Mouse (Mus musculus) kidney, postnatal 0 days (tissue): ENCODE data around the gene Plekhh3. TPM values are rescaled to one million over a fixed set of nuclear protein-coding genes. Genes with fewer than 3 reads are reported as not detected.
A peak's percentile ranks its signal among the peaks of the same experiment; 100 is the strongest.

Source experiments
- ATAC-seq: fragments of 200-750 bp; cut with Nextera tagmentation; replicated peaks from 2 replicates; pipeline ENCODE4 v1.8.0; 2017; ENCODE audit warnings: low read depth, moderate number of reproducible peaks, moderate TSS enrichment, moderate library complexity; ENCODE audit not compliant: low FRiP score
- DNase-seq: peaks from one replicate; pipeline ENCODE4 v3.0.0-alpha.2; 2016; ENCODE audit warnings: low spot score
- H3K27ac ChIP-seq: fragments of 300-500 bp; sonication (generic); 2 replicates; pipeline ENCODE4 v1.5.1; 2014; ENCODE audit warnings: mild to moderate bottlenecking
- H3K27me3 ChIP-seq: fragments of 300-500 bp; sonication (generic); 2 replicates; pipeline ENCODE4 v1.6.1; 2014; ENCODE audit warnings: low read length, mixed read lengths; ENCODE audit not compliant: insufficient read depth
- H3K36me3 ChIP-seq: fragments of 300-500 bp; sonication (generic); 2 replicates; pipeline ENCODE4 v1.6.1; 2014; ENCODE audit warnings: low read length, mixed read lengths; ENCODE audit not compliant: insufficient read depth
- H3K4me1 ChIP-seq: fragments of 300-500 bp; sonication (generic); replicated peaks from 2 replicates; pipeline ENCODE4 v1.6.1; 2014; ENCODE audit warnings: antibody characterized with exemption, low read length, mixed read lengths; ENCODE audit not compliant: insufficient read depth
- H3K4me2 ChIP-seq: fragments of 300-500 bp; sonication (generic); 2 replicates; pipeline ENCODE4 v1.6.1; 2014; ENCODE audit warnings: mild to moderate bottlenecking, low read length, moderate library complexity, mixed read lengths
- H3K4me3 ChIP-seq: fragments of 300-500 bp; sonication (generic); replicated peaks from 2 replicates; pipeline ENCODE4 v1.5.1; 2014; ENCODE audit warnings: low read depth, low read length
- H3K9ac ChIP-seq: fragments of 300-500 bp; sonication (generic); 2 replicates; pipeline ENCODE4 v1.6.1; 2014; ENCODE audit warnings: low read depth, low read length
- H3K9me3 ChIP-seq: fragments of 300-500 bp; sonication (generic); replicated peaks from 2 replicates; pipeline ENCODE4 v1.6.1; 2016; ENCODE audit warnings: low read length, inconsistent platforms, mixed read lengths
- CTCF ChIP-seq: IDR thresholded peaks from 2 replicates; pipeline ENCODE4 v1.5.1; 2016; ENCODE audit warnings: antibody characterized with exemption, low read depth, mild to moderate bottlenecking, moderate library complexity
- WGBS: fragments of 180-500 bp; shearing (Covaris S2); extraction: QIAGEN DNeasy Blood & Tissue Kit; methylation state at CpG from one replicate; pipeline ENCODE4 v1.1.7; 2014; 5-methylcytosine and 5-hydroxymethylcytosine counted together
- polyA plus RNA-seq: library from polyadenylated mRNA; unstranded; fragments of >200 nt; fragmentation: Nextera tagmentation; extraction: Ambion mirVana; gene quantifications from 2 replicates; pipeline ENCODE4 v1.2.1, GENCODE M21; 2015

Gene Plekhh3
- polyA plus RNA-seq, 1 experiment from 2014 or later, result 16.6 TPM

DNA sequence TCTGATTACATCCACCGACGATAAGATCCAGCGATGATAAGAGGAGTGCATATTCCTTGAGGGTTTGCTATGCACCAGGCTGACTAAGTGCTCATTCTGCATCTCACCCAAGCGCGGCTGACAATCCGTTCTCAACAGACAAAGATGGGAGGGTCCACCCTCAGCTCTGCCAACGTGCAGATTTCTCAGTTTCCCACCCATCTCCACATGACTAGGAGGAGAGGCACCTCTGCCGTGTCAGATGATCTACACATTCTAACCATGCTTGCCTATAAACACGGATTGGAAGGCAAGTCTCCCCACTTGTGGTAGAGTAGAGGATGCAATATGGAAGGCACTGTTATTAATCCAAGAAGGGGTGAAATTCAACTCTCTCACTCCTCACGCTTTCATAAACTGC is 22.4 kb downstream of the Plekhh3 start:
- no peaks in the 10 kb centered on the region for H3K9me3 ChIP-seq
- no peak overlapping the region for H3K9ac ChIP-seq
- DNase-seq, result no peak
- WGBS, result 45% methylated on average over 10 of the region's 10 CpGs
- H3K36me3 ChIP-seq, result no peaks in the 10 kb centered on the region
- no peak overlapping the region for H3K4me3 ChIP-seq
- H3K4me1 ChIP-seq, result peaks cover 7% of the 10 kb centered on the region; the same call in 1 of the 2 replicates
- no peaks in the 10 kb centered on the region for H3K27me3 ChIP-seq
- peak overlapping the region; percentile 65 for H3K27ac ChIP-seq
- H3K4me2 ChIP-seq, result no peak overlapping the region
- TF ChIP-seq CTCF, result no peak
- ATAC-seq, result no peak

DNA sequence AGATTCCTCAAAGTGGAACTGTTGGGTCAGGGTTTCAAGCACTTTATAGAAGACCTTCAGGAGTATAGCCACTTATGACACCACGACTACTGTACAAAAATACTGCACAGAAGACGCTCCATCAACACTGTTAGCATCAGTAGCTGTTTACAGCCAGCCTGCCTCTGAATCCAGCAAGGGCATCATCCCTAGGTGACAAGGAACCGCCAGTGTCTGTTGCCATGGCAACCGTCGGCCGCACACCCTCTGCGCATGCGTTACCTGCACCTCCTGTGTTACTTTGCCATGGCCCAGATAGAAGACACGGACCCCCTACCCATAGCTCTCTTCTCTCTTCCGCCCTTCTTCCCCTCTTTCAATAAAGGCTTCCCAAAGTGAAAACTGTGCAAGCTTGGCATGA is 24.8 kb downstream of the Plekhh3 start:
- TF ChIP-seq CTCF, result no peak
- Histone ChIP-seq H3K9ac (no peak overlapping the region), H3K27ac (no peak overlapping the region), H3K4me3 (no peak overlapping the region), H3K9me3 (no peaks in the 10 kb centered on the region), H3K27me3 (no peaks in the 10 kb centered on the region), H3K36me3 (no peaks in the 10 kb centered on the region), H3K4me1 (peaks cover 7% of the 10 kb centered on the region; the same call in 1 of the 2 replicates), H3K4me2 (no peak overlapping the region)
- ATAC-seq (no peak), DNase-seq (no peak)
- WGBS, result 35% methylated on average over 10 of the region's 10 CpGs

DNA sequence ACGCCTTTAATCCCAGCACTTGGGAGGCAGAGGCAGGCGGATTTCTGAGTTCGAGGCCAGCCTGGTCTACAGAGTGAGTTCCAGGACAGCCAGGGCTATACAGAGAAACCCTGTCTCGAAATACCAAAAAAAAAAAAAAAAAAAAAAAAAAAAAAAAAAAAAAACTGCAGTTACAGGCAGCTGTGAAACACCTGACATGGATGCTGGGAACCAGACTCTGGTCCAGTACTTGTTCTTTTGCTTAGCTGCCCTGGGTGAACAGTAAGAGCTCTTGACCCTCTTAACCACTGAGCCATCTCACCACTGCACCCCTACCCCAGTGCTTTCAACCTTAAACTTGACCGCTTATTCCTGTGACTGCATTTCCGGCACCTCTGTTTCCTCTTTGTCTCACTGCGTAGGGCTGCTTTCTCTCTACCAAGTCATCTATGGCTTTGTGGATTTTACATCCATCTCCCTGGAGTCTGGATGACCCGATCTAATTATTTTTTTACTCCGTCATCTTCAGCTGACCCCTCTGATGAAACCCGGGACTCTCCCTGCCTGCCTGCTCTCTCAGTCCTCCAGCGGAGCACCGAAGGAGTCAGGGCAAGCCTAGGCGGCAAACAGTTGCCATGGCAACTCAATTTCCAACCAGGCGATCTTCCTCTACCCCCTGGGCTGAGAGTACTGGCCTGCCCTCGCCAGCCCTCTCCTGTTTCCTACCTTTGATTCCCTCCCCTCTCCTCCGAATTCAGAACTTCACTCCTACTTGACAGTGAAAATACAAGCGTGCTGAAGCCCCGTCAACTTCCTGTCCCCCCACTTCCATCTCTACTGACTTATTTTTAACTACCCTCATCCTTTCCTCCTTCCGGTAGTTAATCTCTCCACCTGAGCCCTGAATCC is 27.6 kb downstream of the Plekhh3 start:
- Histone ChIP-seq H3K9ac (0 out of 2 replicates have a peak overlapping the region, but pooled peaks have one; percentile 10), H3K36me3 (no peaks in the 10 kb centered on the region), H3K4me1 (peaks cover 11% of the 10 kb centered on the region; the same call in 1 of the 2 replicates), H3K27ac (no peak overlapping the region), H3K27me3 (no peaks in the 10 kb centered on the region), H3K4me3 (peak overlapping the region; percentile 18; the same call in 1 of the 2 replicates), H3K4me2 (peak overlapping the region; percentile 59), H3K9me3 (no peaks in the 10 kb centered on the region)
- 9% methylated on average over 16 of the region's 19 CpGs for WGBS
- peak; percentile 72 for DNase-seq
- peak; percentile 62; the same call in 1 of the 2 replicates for ATAC-seq
- TF ChIP-seq CTCF, result no peak

DNA sequence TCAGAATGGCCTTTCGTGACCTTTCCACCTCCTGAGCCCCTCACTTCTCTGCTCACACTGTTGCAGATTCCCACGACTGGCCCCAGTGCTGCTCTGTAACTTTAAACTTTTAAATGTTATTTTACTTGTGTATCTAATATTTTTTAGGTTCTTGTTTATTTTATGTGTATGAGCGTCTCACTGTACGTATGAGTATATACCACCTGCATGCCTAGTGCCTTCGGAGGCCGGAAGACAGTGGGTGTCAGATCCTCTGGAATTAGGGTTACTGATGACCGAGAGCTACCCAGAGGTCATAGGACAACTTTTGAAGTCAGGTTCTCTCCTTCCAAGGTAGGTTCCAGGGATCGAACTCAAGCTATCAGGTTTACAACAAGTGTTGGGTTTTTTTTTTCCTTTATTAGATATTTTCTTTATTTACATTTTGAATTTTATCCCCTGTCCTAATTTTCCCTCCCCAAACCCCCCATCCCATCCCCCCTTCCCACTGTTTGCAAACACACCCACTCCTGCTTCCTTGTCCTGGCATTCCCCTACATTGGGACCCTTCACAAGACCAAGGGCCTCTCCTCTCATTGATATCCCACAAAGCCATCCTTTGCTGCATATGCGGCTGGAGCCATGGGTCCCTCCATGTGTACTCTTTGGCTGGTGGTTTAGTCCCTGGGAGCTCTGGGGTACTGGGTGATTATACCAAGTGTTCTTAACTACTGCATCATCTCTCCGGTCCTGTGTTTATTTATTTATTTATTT is 28.8 kb downstream of the Plekhh3 start:
- Histone ChIP-seq H3K4me1 (0 out of 2 replicates have a peak, but pooled peaks cover 13% of the 10 kb centered on the region), H3K4me2 (no peak overlapping the region), H3K9ac (no peak overlapping the region), H3K36me3 (no peaks in the 10 kb centered on the region), H3K27me3 (no peaks in the 10 kb centered on the region), H3K9me3 (no peaks in the 10 kb centered on the region), H3K27ac (no peak overlapping the region), H3K4me3 (no peak overlapping the region)
- DNase-seq (no peak), ATAC-seq (no peak)
- TF ChIP-seq CTCF, result no peak
- WGBS, result 90% methylated on average over 10 of the region's 10 CpGs

DNA sequence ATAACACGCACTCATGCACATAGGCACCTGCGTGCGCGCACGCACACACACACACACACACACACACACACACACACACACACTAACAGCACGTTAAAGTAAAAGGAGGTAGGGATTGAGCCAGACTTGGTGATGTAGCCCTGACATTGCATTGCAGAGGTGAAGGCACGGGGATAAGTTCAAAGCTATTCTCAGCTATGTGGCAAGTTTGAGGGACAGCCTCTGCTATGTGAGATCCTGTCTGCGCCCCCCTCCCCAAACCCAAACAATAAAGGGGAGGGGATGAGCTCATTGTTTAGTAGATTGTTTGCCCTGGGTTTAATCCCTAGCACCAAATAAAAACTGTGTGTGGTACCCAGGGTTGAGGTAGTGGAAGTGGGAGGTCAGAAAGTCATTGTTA is 30.1 kb downstream of the Plekhh3 start:
- H3K4me3 ChIP-seq, result no peak overlapping the region
- ATAC-seq, result no peak
- 76% methylated on average over 8 of the region's 8 CpGs for WGBS

DNA sequence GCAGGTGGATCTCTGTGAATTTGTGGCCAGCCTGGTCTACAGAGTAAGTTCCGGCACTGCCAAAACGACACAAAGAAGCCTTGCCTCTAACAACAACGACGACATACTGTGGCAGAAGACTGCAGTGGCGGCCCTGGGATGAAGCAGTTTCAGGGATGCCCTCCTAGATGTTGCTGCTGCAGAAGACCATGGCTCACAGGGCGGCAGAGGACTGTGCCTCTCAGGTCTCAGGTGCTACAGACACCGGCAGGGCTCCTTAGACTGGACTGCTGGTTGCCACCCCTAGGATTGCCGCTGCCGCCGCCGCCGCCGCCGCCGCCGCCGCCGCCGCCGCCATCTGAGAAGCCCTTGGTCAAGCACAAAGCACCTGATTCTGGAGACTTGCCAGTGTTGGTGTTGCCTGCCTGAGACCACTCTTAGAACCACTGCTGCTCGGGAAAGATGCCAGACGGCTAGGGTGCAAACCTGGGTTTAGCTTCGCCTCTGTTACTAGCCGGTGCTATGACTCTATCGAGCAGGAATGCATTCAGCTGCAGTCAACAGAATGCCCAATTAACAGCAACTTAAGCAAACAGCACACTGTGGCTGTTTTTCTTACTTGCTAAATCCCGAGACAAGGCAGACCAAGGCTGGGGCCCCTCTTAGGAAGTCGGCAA is 30.9 kb downstream of the Plekhh3 start:
- peak overlapping the region; percentile 50 for H3K4me2 ChIP-seq
- 0 out of 2 replicates have a peak overlapping the region, but pooled peaks have one; percentile 8 for H3K27ac ChIP-seq
- H3K9me3 ChIP-seq, result no peaks in the 10 kb centered on the region
- ATAC-seq (no peak), DNase-seq (peak; percentile 42)
- 0 out of 2 replicates have a peak, but pooled peaks cover 13% of the 10 kb centered on the region for H3K4me1 ChIP-seq
- H3K4me3 ChIP-seq, result peak overlapping the region; percentile 23
- peak overlapping the region; percentile 37; the same call in 1 of the 2 replicates for H3K9ac ChIP-seq
- 47% methylated on average over 27 of the region's 27 CpGs for WGBS
- no peaks in the 10 kb centered on the region for H3K36me3 ChIP-seq
- no peak for TF ChIP-seq CTCF
- H3K27me3 ChIP-seq, result no peaks in the 10 kb centered on the region

More for the DNA sequence above, 30.1 kb downstream of the Plekhh3 start:
- Histone ChIP-seq H3K9ac (no peak overlapping the region), H3K27ac (no peak overlapping the region), H3K36me3 (no peaks in the 10 kb centered on the region), H3K9me3 (no peaks in the 10 kb centered on the region), H3K4me1 (0 out of 2 replicates have a peak, but pooled peaks cover 13% of the 10 kb centered on the region), H3K4me2 (no peak overlapping the region), H3K27me3 (no peaks in the 10 kb centered on the region)
- TF ChIP-seq CTCF, result no peak
- DNase-seq, result no peak
